Mouse (Mus musculus): Measurements from ENCODE around the gene Ago1. TPM values are rescaled to one million over a fixed set of nuclear protein-coding genes. Genes with fewer than 3 reads are reported as not detected.

The Ago1 gene
- total RNA-seq, 4 experiments from 2014 or later = 10.7 to 11.6 (median 11.3) TPM

GRCm38 (mm10) chr4:126412526-126412925 lies 55.9 kb downstream of the Ago1 start:
- no peak for DNase-seq (ENCODE audit: low spot score)

Other genes with a start within 250 kb of the Ago1 start
- gene Map7d1, start 212.2 kb downstream of the Ago1 start, total RNA-seq (2022) = 100 to 1,000 TPM; 266 to 279 (median 267) TPM
- gene Trappc3, start 206.3 kb downstream of the Ago1 start, total RNA-seq (2022) = 10 to 100 TPM; 45.4 to 56.5 (median 51.6) TPM
- gene Col8a2, start 181.8 kb downstream of the Ago1 start, total RNA-seq (2022) = under 1 TPM; 0.35 to 0.91 (median 0.46) TPM
- gene Adprhl2, start 146.9 kb downstream of the Ago1 start, total RNA-seq (2022) = 10 to 100 TPM; 12.7 to 14.4 (median 13.5) TPM
- gene Tekt2, start 142.9 kb downstream of the Ago1 start, total RNA-seq (2022) = under 1 TPM in 2 of 4 experiments, not detected in 2; 0.47 to 0.95 TPM
- gene Ago3, start 39.0 kb downstream of the Ago1 start, total RNA-seq (2022) = 10 to 100 TPM; 11.1 to 13.5 (median 12.8) TPM
- gene Ago4, start 64.9 kb upstream of the Ago1 start, total RNA-seq (2022) = 10 to 100 TPM; 10.4 to 14.5 (median 12.1) TPM
- gene Clspn, start 88.4 kb upstream of the Ago1 start, total RNA-seq (2022) = under 1 TPM; 0.16 to 0.69 (median 0.50) TPM
- 10 to 100 TPM; 14.3 to 16.3 (median 15.3) TPM for gene 5730409E04Rik, start 141.2 kb upstream of the Ago1 start, total RNA-seq (2022)
- gene Psmb2, start 209.0 kb upstream of the Ago1 start, total RNA-seq (2022) = 100 to 1,000 TPM; 116 to 140 (median 123) TPM